Mouse (Mus musculus) CH12.LX (cell line): ENCODE measurements around the gene Tgm3. TPM values are rescaled to one million over a fixed set of nuclear protein-coding genes. Genes with fewer than 3 reads are reported as not detected.

Experiments
- DNase-seq: peaks from one replicate; pipeline ENCODE4 v3.0.0-alpha.2; 2013; ENCODE audit errors: extremely low read depth
- H3K27ac ChIP-seq: 2 replicates; pipeline ENCODE4 v1.5.1; 2012; ENCODE audit warnings: low read depth, mild to moderate bottlenecking, control low read depth, moderate library complexity; ENCODE audit not compliant: insufficient read depth
- H3K27me3 ChIP-seq: replicated peaks from 2 replicates; pipeline ENCODE3; 2012; ENCODE audit warnings: inconsistent platforms
- H3K36me3 ChIP-seq, 2 experiments: replicated peaks in 1 of 2; 2 replicates each; pipeline versions ENCODE3 to v1.6.1; 2012; ENCODE audit warnings: inconsistent platforms in 1 of 2, low read length in 1 of 2, mild to moderate bottlenecking in 1 of 2, mixed read lengths in 1 of 2, moderate library complexity in 1 of 2; ENCODE audit not compliant: control insufficient read depth in 1 of 2, insufficient read depth in 1 of 2
- H3K4me1 ChIP-seq, 2 experiments: 2 replicates each; pipeline ENCODE4 v1.6.1; 2012; ENCODE audit warnings: inconsistent platforms in 1 of 2, moderate library complexity in 1 of 2; ENCODE audit not compliant: insufficient read depth in 2 of 2, control insufficient read depth in 1 of 2
- H3K4me2 ChIP-seq: 2 replicates; pipeline ENCODE4 v1.6.1; 2012; ENCODE audit warnings: low read depth, mild to moderate bottlenecking, control low read depth; ENCODE audit not compliant: poor library complexity, insufficient read depth, severe bottlenecking
- H3K4me3 ChIP-seq, 3 experiments: fragments of 150-350 bp in 1 of 3; sonication (generic) in 1 of 3; replicated peaks in 1 of 3; 2 replicates each; pipeline versions ENCODE3 to v1.5.1; 2011 to 2012; ENCODE audit warnings: low read depth in 2 of 3, low read length in 2 of 3, mild to moderate bottlenecking in 2 of 3, moderate library complexity in 2 of 3, control low read depth in 1 of 3, improper control_type of control experiment in 1 of 3, inconsistent platforms in 1 of 3, mixed read lengths in 1 of 3; ENCODE audit not compliant: poor library complexity in 1 of 3
- H3K79me2 ChIP-seq: replicated peaks from 2 replicates; pipeline ENCODE4 v1.6.1; 2012; ENCODE audit warnings: mild to moderate bottlenecking, moderate library complexity; ENCODE audit not compliant: control insufficient read depth, poor library complexity, insufficient read depth, severe bottlenecking; ENCODE audit errors: extremely low read depth
- H3K9ac ChIP-seq: 2 replicates; pipeline ENCODE4 v1.6.1; 2012; ENCODE audit warnings: low read depth, mild to moderate bottlenecking, control low read depth, moderate library complexity; ENCODE audit not compliant: insufficient read depth
- H3K9me3 ChIP-seq: replicated peaks from 2 replicates; pipeline ENCODE3; 2012; ENCODE audit warnings: low read length, inconsistent platforms, mixed read lengths
- BHLHE40 ChIP-seq: IDR thresholded peaks from 2 replicates; pipeline ENCODE4 v1.6.1; 2011; ENCODE audit warnings: mild to moderate bottlenecking, low read depth, low read length, improper control_type of control experiment
- CHD1 ChIP-seq: IDR thresholded peaks from 2 replicates; pipeline ENCODE4 v1.6.1; 2012; ENCODE audit warnings: low read depth, low read length, improper control_type of control experiment, inconsistent platforms
- CHD2 ChIP-seq: IDR thresholded peaks from 2 replicates; pipeline ENCODE4 v1.6.1; 2011; ENCODE audit warnings: low read length, improper control_type of control experiment
- CTCF ChIP-seq, 2 experiments: IDR thresholded peaks in 1 of 2; conservative IDR thresholded peaks in 1 of 2; 2 replicates each; pipeline ENCODE4 v1.5.1; 2011 to 2012; ENCODE audit warnings: low read depth in 2 of 2, low read length in 2 of 2, improper control_type of control experiment in 1 of 2, inconsistent platforms in 1 of 2, mild to moderate bottlenecking in 1 of 2, moderate library complexity in 1 of 2
- E2F4 ChIP-seq: IDR thresholded peaks from 2 replicates; pipeline ENCODE4 v1.6.1; 2011; ENCODE audit warnings: low read depth, low read length, improper control_type of control experiment; ENCODE audit not compliant: insufficient replicate concordance
- ELF1 ChIP-seq: IDR thresholded peaks from 2 replicates; pipeline ENCODE4 v1.6.1; 2014; ENCODE audit warnings: low read depth, mild to moderate bottlenecking, inconsistent platforms, low read length, improper control_type of control experiment
- EP300 ChIP-seq: IDR thresholded peaks from 2 replicates; pipeline ENCODE4 v1.6.1; 2011; ENCODE audit warnings: low read length, improper control_type of control experiment
- ETS1 ChIP-seq: conservative IDR thresholded peaks from 2 replicates; pipeline ENCODE4 v1.6.1; 2012; ENCODE audit warnings: low read depth, mild to moderate bottlenecking, inconsistent platforms, low read length, improper control_type of control experiment, moderate library complexity
- GABPA ChIP-seq: IDR thresholded peaks from 2 replicates; pipeline ENCODE4 v1.6.1; 2012; ENCODE audit warnings: low read depth, low read length, improper control_type of control experiment, inconsistent platforms; ENCODE audit not compliant: insufficient replicate concordance
- HCFC1 ChIP-seq: IDR thresholded peaks from 2 replicates; pipeline ENCODE4 v1.6.1; 2012; ENCODE audit warnings: low read depth, mild to moderate bottlenecking, inconsistent platforms, low read length, improper control_type of control experiment
- IRF4 ChIP-seq: IDR thresholded peaks from 2 replicates; pipeline ENCODE4 v1.6.1; 2014; ENCODE audit warnings: low read depth, mild to moderate bottlenecking, inconsistent platforms, low read length, improper control_type of control experiment
- JUN ChIP-seq: IDR thresholded peaks from 2 replicates; pipeline ENCODE4 v1.6.1; 2011; ENCODE audit warnings: low read depth, mild to moderate bottlenecking, low read length, improper control_type of control experiment, moderate library complexity; ENCODE audit not compliant: insufficient read depth
- JUND ChIP-seq: conservative IDR thresholded peaks from 2 replicates; pipeline ENCODE4 v1.6.1; 2011; ENCODE audit warnings: low read depth, low read length, improper control_type of control experiment
- KAT2A ChIP-seq: IDR thresholded peaks from 2 replicates; pipeline ENCODE4 v1.6.1; 2012; ENCODE audit warnings: low read length, improper control_type of control experiment, inconsistent platforms; ENCODE audit not compliant: insufficient replicate concordance
- MAFK ChIP-seq: IDR thresholded peaks from 2 replicates; pipeline ENCODE4 v1.6.1; 2011; ENCODE audit warnings: low read length, improper control_type of control experiment; ENCODE audit not compliant: insufficient replicate concordance
- MAX ChIP-seq: IDR thresholded peaks from 2 replicates; pipeline ENCODE4 v1.6.1; 2011; ENCODE audit warnings: low read length, improper control_type of control experiment
- MAZ ChIP-seq: IDR thresholded peaks from 2 replicates; pipeline ENCODE4 v1.6.1; 2012; ENCODE audit warnings: low read depth, mild to moderate bottlenecking, inconsistent platforms, low read length, improper control_type of control experiment, moderate library complexity
- MEF2A ChIP-seq: IDR thresholded peaks from 2 replicates; pipeline ENCODE4 v1.6.1; 2014; ENCODE audit warnings: low read depth, mild to moderate bottlenecking, inconsistent platforms, low read length, improper control_type of control experiment, borderline replicate concordance
- MXI1 ChIP-seq: IDR thresholded peaks from 2 replicates; pipeline ENCODE4 v1.6.1; 2011; ENCODE audit warnings: mild to moderate bottlenecking, low read depth, low read length, improper control_type of control experiment
- MYC ChIP-seq: IDR thresholded peaks from 2 replicates; pipeline ENCODE4 v1.6.1; 2011; ENCODE audit warnings: low read depth, mild to moderate bottlenecking, improper control_type of control experiment, low read length
- NELFE ChIP-seq: IDR thresholded peaks from 2 replicates; pipeline ENCODE4 v1.6.1; 2011; ENCODE audit warnings: low read depth, low read length, improper control_type of control experiment
- NRF1 ChIP-seq: IDR thresholded peaks from 2 replicates; pipeline ENCODE4 v1.6.1; 2014; ENCODE audit warnings: low read depth, mild to moderate bottlenecking, inconsistent platforms, low read length, improper control_type of control experiment, moderate library complexity
- PAX5 ChIP-seq: IDR thresholded peaks from 2 replicates; pipeline ENCODE4 v1.6.1; 2012; ENCODE audit warnings: low read length, inconsistent platforms, mixed read lengths
- POLR2A ChIP-seq: IDR thresholded peaks from 2 replicates; pipeline ENCODE4 v1.6.1; 2011; ENCODE audit warnings: low read depth, mild to moderate bottlenecking, improper control_type of control experiment, low read length
- POLR2AphosphoS2 ChIP-seq: IDR thresholded peaks from 2 replicates; pipeline ENCODE4 v1.6.1; 2011; ENCODE audit warnings: low read depth, low read length, improper control_type of control experiment
- RAD21 ChIP-seq: IDR thresholded peaks from 2 replicates; pipeline ENCODE4 v1.6.1; 2011; ENCODE audit warnings: low read depth, mild to moderate bottlenecking, low read length, improper control_type of control experiment, moderate library complexity
- RCOR1 ChIP-seq: conservative IDR thresholded peaks from 2 replicates; pipeline ENCODE4 v1.6.1; 2012; ENCODE audit warnings: low read depth, mild to moderate bottlenecking, inconsistent platforms, low read length, improper control_type of control experiment
- SIN3A ChIP-seq: IDR thresholded peaks from 2 replicates; pipeline ENCODE4 v1.6.1; 2012; ENCODE audit warnings: low read length, improper control_type of control experiment, inconsistent platforms
- SMC3 ChIP-seq: IDR thresholded peaks from 2 replicates; pipeline ENCODE4 v1.6.1; 2011; ENCODE audit warnings: low read depth, low read length, improper control_type of control experiment
- TBP ChIP-seq: conservative IDR thresholded peaks from 2 replicates; pipeline ENCODE4 v1.6.1; 2011; ENCODE audit warnings: low read depth, low read length, improper control_type of control experiment
- TCF12 ChIP-seq: IDR thresholded peaks from 2 replicates; pipeline ENCODE4 v1.6.1; 2014; ENCODE audit warnings: low read depth, mild to moderate bottlenecking, inconsistent platforms, low read length, improper control_type of control experiment
- UBTF ChIP-seq: IDR thresholded peaks from 2 replicates; pipeline ENCODE4 v1.6.1; 2012; ENCODE audit warnings: low read depth, mild to moderate bottlenecking, inconsistent platforms, low read length, improper control_type of control experiment, moderate library complexity
- USF1 ChIP-seq: IDR thresholded peaks from 2 replicates; pipeline ENCODE4 v1.6.1; 2014; ENCODE audit warnings: low read depth, mild to moderate bottlenecking, inconsistent platforms, low read length, improper control_type of control experiment
- USF2 ChIP-seq: conservative IDR thresholded peaks from 2 replicates; pipeline ENCODE4 v1.6.1; 2011; ENCODE audit warnings: low read depth, low read length, improper control_type of control experiment
- ZC3H11A ChIP-seq: IDR thresholded peaks from 2 replicates; pipeline ENCODE4 v1.6.1; 2012; ENCODE audit warnings: low read depth, mild to moderate bottlenecking, inconsistent platforms, low read length, improper control_type of control experiment
- ZKSCAN1 ChIP-seq: IDR thresholded peaks from 2 replicates; pipeline ENCODE4 v1.6.1; 2012; ENCODE audit warnings: low read depth, inconsistent platforms, low read length, improper control_type of control experiment, borderline replicate concordance
- ZMIZ1 ChIP-seq: IDR thresholded peaks from 2 replicates; pipeline ENCODE4 v1.6.1; 2012; ENCODE audit warnings: low read depth, mild to moderate bottlenecking, inconsistent platforms, low read length, improper control_type of control experiment
- ZNF384 ChIP-seq: IDR thresholded peaks from 2 replicates; pipeline ENCODE4 v1.6.1; 2012; ENCODE audit warnings: low read depth, low read length, improper control_type of control experiment, inconsistent platforms
- dilution Hi-C: fragments of 300-500 bp; cut with MboI; formaldehyde crosslinking; loops from 2 replicates; pipeline ENCODE4 v1.14.3; 2020; ENCODE audit warnings: low sequenced_read_pairs; ENCODE audit not compliant: extremely low pct_unique_long_range_greater_than_20kb, extremely low pct_ligation_motif_present
- in situ Hi-C: fragments of 300-500 bp; cut with MboI; formaldehyde crosslinking; loops from 3 replicates; pipeline ENCODE4 v1.14.3; 2019; ENCODE audit warnings: low sequenced_read_pairs, low pct_ligation_motif_present, low pct_unique_long_range_greater_than_20kb, mixed read lengths
- polyA plus RNA-seq: library from polyadenylated mRNA; unstranded; fragments of >175 nt; gene quantifications from 2 replicates; pipeline ENCODE4 v1.2.1, GENCODE M21; 2012; ENCODE audit warnings: low read depth; ENCODE audit not compliant: insufficient read length
- total RNA-seq, 2 experiments: library from RNA; depleted of rRNA; stranded (reverse); fragments of 300-350 nt in 1 of 2; fragments of >200 nt in 1 of 2; gene quantifications; 2 replicates each; pipeline ENCODE4 v1.2.3; 2012 to 2014

Tgm3 gene
- total and polyA plus RNA-seq, 3 experiments = not detected

- TF ChIP-seq ZKSCAN1 (no peak), ZMIZ1 (no peak), EP300 (peak; percentile 65), E2F4 (no peak), CTCF (conservative IDR thresholded peaks at IDR 0.05 in 1 of 2, IDR thresholded peaks at IDR 0.05 in 1 of 2; ENCODE audit: low read depth in 2 of 2, low read length in 2 of 2) (no peak), IRF4 (peak; percentile 69), CHD2 (no peak), POLR2AphosphoS2 (no peak), USF2 (no peak), SIN3A (no peak), RCOR1 (no peak), MAZ (no peak), KAT2A (no peak), ZC3H11A (no peak), TBP (no peak), SMC3 (no peak), TCF12 (peak; percentile 55), MXI1 (no peak), ELF1 (peak; percentile 56), PAX5 (no peak), JUND (peak; percentile 38; the same call in 1 of the 2 replicates), USF1 (no peak), ETS1 (peak; percentile 91), MYC (peak; percentile 55; the same call in 1 of the 2 replicates), MAX (peak; percentile 21; the same call in 1 of the 2 replicates), UBTF (no peak), NELFE (no peak), BHLHE40 (peak; percentile 92), MAFK (peak; percentile 67; the same call in 1 of the 2 replicates), ZNF384 (no peak), POLR2A (no peak), RAD21 (no peak), GABPA (no peak), MEF2A (peak; percentile 39; the same call in 1 of the 2 replicates), NRF1 (no peak), CHD1 (no peak), JUN (peak; percentile 47), HCFC1 (no peak)
- Histone ChIP-seq H3K4me1 (peaks cover 7 to 21% of the 10 kb centered on the region in 2 experiments), H3K4me3 (no peak overlapping the region), H3K27me3 (peaks cover 21% of the 10 kb centered on the region), H3K79me2 (no peaks in the 10 kb centered on the region), H3K4me2 (peak overlapping the region; percentile 46; the same call in 1 of the 2 replicates), H3K36me3 (no peaks in the 10 kb centered on the region), H3K9me3 (no peaks in the 10 kb centered on the region), H3K27ac (no peak overlapping the region), H3K9ac (no peak overlapping the region)
- in situ Hi-C loops = no loop called here
- dilution Hi-C loops = no loop called here
- DNase-seq = peak; percentile 94
Observed at GRCm38 (mm10) chr2:130029826-130030225, 17.7 kb downstream of the Tgm3 start.
